In genomic region chr15:89179630-89179964, GRCm38 (mm10) we compare ENCODE assay signal across 8 mouse cellular contexts. TPM values are rescaled to one million over a fixed set of nuclear protein-coding genes. Genes with fewer than 3 reads are reported as not detected.
DNase-seq lines count a peak whose midpoint lies in the region; ATAC-seq and TF ChIP-seq lines count a peak whose summit lies in the region.

No protein-coding gene starts in this region.

- WGBS in heart, embryonic 13.5 days, result 5% methylated on average over 6 of the region's 6 CpGs
- 8% methylated on average over 6 of the region's 6 CpGs for WGBS in heart, embryonic 16.5 days

- H3K4me2 ChIP-seq in heart, embryonic 13.5 days, result peak overlapping the region; percentile 92
- H3K4me2 ChIP-seq in heart, embryonic 16.5 days (ENCODE audit: low read depth, low read length), result peak overlapping the region; percentile 72

- H3K9me3 ChIP-seq in heart, embryonic 13.5 days, result no peaks in the 10 kb centered on the region
- H3K9me3 ChIP-seq in G1E (replicated peaks), result peaks cover 7% of the 10 kb centered on the region
- H3K9me3 ChIP-seq in heart, embryonic 16.5 days (replicated peaks; ENCODE audit: control insufficient read depth, low read length), result no peaks in the 10 kb centered on the region

- ATAC-seq in heart, embryonic 13.5 days (ENCODE audit: extremely low read depth, insufficient number of reproducible peaks, low FRiP score, low TSS enrichment), result no peak
- ATAC-seq in G1E (ENCODE audit: extremely low read depth, insufficient number of reproducible peaks, low FRiP score, poor library complexity, severe bottlenecking), result no peak
- no peak for ATAC-seq in heart, embryonic 16.5 days (replicated peaks; ENCODE audit: extremely low read depth, insufficient read depth, low FRiP score)

- intact Hi-C loops in left cerebral cortex, postnatal 4 days (cut with DNase I), result no loop called here
- intact Hi-C loops in left cerebral cortex, postnatal 25 days (cut with DNase I), result no loop called here

- H3K4me3 ChIP-seq in heart, embryonic 13.5 days, result peak overlapping the region; percentile 82
- H3K4me3 ChIP-seq in G1E (ENCODE audit: low read depth, low read length), result peak overlapping the region; percentile 72; the same call in 1 of the 2 replicates
- peak overlapping the region; percentile 81 for H3K4me3 ChIP-seq in heart, embryonic 16.5 days (ENCODE audit: low read length)

- H3K36me3 ChIP-seq in heart, embryonic 13.5 days, result 0 out of 2 replicates have a peak, but pooled peaks cover 4% of the 10 kb centered on the region
- peaks cover 3% of the 10 kb centered on the region for H3K36me3 ChIP-seq in G1E (replicated peaks)
- no peaks in the 10 kb centered on the region for H3K36me3 ChIP-seq in heart, embryonic 16.5 days (ENCODE audit: control insufficient read depth, insufficient read depth)

- H3K4me1 ChIP-seq in heart, embryonic 13.5 days, result peaks cover 73% of the 10 kb centered on the region
- peaks cover 47% of the 10 kb centered on the region for H3K4me1 ChIP-seq in G1E (ENCODE audit: insufficient read depth, low read depth, low read length)
- peaks cover 64% of the 10 kb centered on the region for H3K4me1 ChIP-seq in heart, embryonic 16.5 days (ENCODE audit: control insufficient read depth, insufficient read depth, low read length)

- H3K27me3 ChIP-seq in heart, embryonic 13.5 days (replicated peaks), result no peaks in the 10 kb centered on the region
- H3K27me3 ChIP-seq in G1E (ENCODE audit: insufficient read depth, low read length), result peaks cover 25% of the 10 kb centered on the region
- no peaks in the 10 kb centered on the region for H3K27me3 ChIP-seq in heart, embryonic 16.5 days (ENCODE audit: control insufficient read depth, insufficient read depth, low read length)

- H3K27ac ChIP-seq in heart, embryonic 13.5 days (replicated peaks), result peak overlapping the region; percentile 95
- H3K27ac ChIP-seq in heart, embryonic 16.5 days (ENCODE audit: low read length), result peak overlapping the region; percentile 97

- H3K9ac ChIP-seq in heart, embryonic 13.5 days, result peak overlapping the region; percentile 96
- peak overlapping the region; percentile 90 for H3K9ac ChIP-seq in heart, embryonic 16.5 days (ENCODE audit: low read length)

- no peak for TF ChIP-seq CTCF in G1E (IDR thresholded peaks at IDR 0.05; ENCODE audit: low read depth, low read length)

- no peak for DNase-seq in heart, adult 18-20 months
- no peak for DNase-seq in G1E (ENCODE audit: low spot score)
- peak; percentile 16 for DNase-seq in mesoderm, embryonic 11.5 days (ENCODE audit: low read depth, low spot score)
- DNase-seq in T-cell, adult 2 months (ENCODE audit: low spot score), result no peak
- no peak for DNase-seq in left cerebral cortex, postnatal 4 days
- DNase-seq in left cerebral cortex, postnatal 25 days (ENCODE audit: low spot score in 2 of 2), result no peak

RNA-seq across cellular contexts. Expression of gene Plxnb2, which starts 1.0 kb away (rescaled TPM):
- 84.6 and 99.0 TPM in 2 replicates for polyA plus RNA-seq in heart, embryonic 13.5 days (2015; fragmentation: Nextera tagmentation; extraction: Ambion mirVana)
- 10 to 100 TPM; 76.7 to 83.5 TPM for total RNA-seq in heart, adult 18-20 months (2021)
- total RNA-seq in G1E (2014; fragmentation: Nextera tagmentation) (9.9 and 10.6 TPM in 2 replicates), G1E (2017) (1.8 and 3.1 TPM in 2 replicates)
- 15.5 and 17.6 TPM in 2 replicates for polyA plus RNA-seq in G1E (2012)
- 91.8 and 104 TPM in 2 replicates for polyA plus RNA-seq in heart, embryonic 16.5 days (2015; fragmentation: Nextera tagmentation; extraction: Ambion mirVana)
- total RNA-seq in left cerebral cortex, postnatal 4 days (2021), result 100 to 1,000 TPM; 100 TPM
- total RNA-seq in left cerebral cortex, postnatal 25 days (2021), result 10 to 100 TPM; 43.4 to 44.9 TPM

RNA-seq across cellular contexts. Expression of gene Dennd6b, which starts 16.7 kb away (rescaled TPM):
- polyA plus RNA-seq in heart, embryonic 13.5 days (2015; fragmentation: Nextera tagmentation; extraction: Ambion mirVana), result 17.4 and 17.9 TPM in 2 replicates
- total RNA-seq in heart, adult 18-20 months (2021), result 1 to 10 TPM; 8.3 to 9.6 TPM
- total RNA-seq in G1E (2014; fragmentation: Nextera tagmentation), result 3.5 and 4.0 TPM in 2 replicates
- 1.8 and 2.3 TPM in 2 replicates for total RNA-seq in G1E (2017)
- polyA plus RNA-seq in G1E (2012), result 7.3 and 7.6 TPM in 2 replicates
- 18.9 and 19.0 TPM in 2 replicates for polyA plus RNA-seq in heart, embryonic 16.5 days (2015; fragmentation: Nextera tagmentation; extraction: Ambion mirVana)
- total RNA-seq in left cerebral cortex, postnatal 4 days (2021), result 10 to 100 TPM; 46.6 to 49.4 TPM
- 10 to 100 TPM; 44.8 to 47.0 TPM for total RNA-seq in left cerebral cortex, postnatal 25 days (2021)

RNA-seq across cellular contexts. Expression of gene Mapk11, which starts 30.2 kb away (rescaled TPM):
- polyA plus RNA-seq in heart, embryonic 13.5 days (2015; fragmentation: Nextera tagmentation; extraction: Ambion mirVana), result 3.8 and 4.0 TPM in 2 replicates
- 1 to 10 TPM; 2.7 to 3.0 TPM for total RNA-seq in heart, adult 18-20 months (2021)
- total RNA-seq in G1E (2014; fragmentation: Nextera tagmentation) (not detected in 2 replicates), G1E (2017) (0.38 and 0.46 TPM in 2 replicates)
- polyA plus RNA-seq in G1E (2012), result 0.07 TPM in 1 of 2 replicates, not detected in the other
- 3.6 and 4.1 TPM in 2 replicates for polyA plus RNA-seq in heart, embryonic 16.5 days (2015; fragmentation: Nextera tagmentation; extraction: Ambion mirVana)
- total RNA-seq in left cerebral cortex, postnatal 4 days (2021), result 10 to 100 TPM; 34.4 to 36.6 TPM
- total RNA-seq in left cerebral cortex, postnatal 25 days (2021), result 10 to 100 TPM; 47.1 to 51.1 TPM

RNA-seq across cellular contexts. Expression of gene Ppp6r2, which starts 31.8 kb away (rescaled TPM):
- 20.5 and 20.8 TPM in 2 replicates for polyA plus RNA-seq in heart, embryonic 13.5 days (2015; fragmentation: Nextera tagmentation; extraction: Ambion mirVana)
- 10 to 100 TPM; 75.1 to 76.9 TPM for total RNA-seq in heart, adult 18-20 months (2021)
- total RNA-seq in G1E (2014; fragmentation: Nextera tagmentation) (47.6 and 65.5 TPM in 2 replicates), G1E (2017) (34.9 and 104 TPM in 2 replicates)
- 105 and 107 TPM in 2 replicates for polyA plus RNA-seq in G1E (2012)
- 18.2 and 21.3 TPM in 2 replicates for polyA plus RNA-seq in heart, embryonic 16.5 days (2015; fragmentation: Nextera tagmentation; extraction: Ambion mirVana)
- 100 to 1,000 TPM; 163 to 165 TPM for total RNA-seq in left cerebral cortex, postnatal 4 days (2021)
- 100 to 1,000 TPM; 148 to 149 TPM for total RNA-seq in left cerebral cortex, postnatal 25 days (2021)

RNA-seq across cellular contexts. Expression of gene Mapk12, which starts 39.1 kb away (rescaled TPM):
- 19.0 and 20.4 TPM in 2 replicates for polyA plus RNA-seq in heart, embryonic 13.5 days (2015; fragmentation: Nextera tagmentation; extraction: Ambion mirVana)
- 10 to 100 TPM; 24.4 to 24.8 TPM for total RNA-seq in heart, adult 18-20 months (2021)
- not detected in 2 replicates for total RNA-seq in G1E (2014; fragmentation: Nextera tagmentation)
- 0.16 TPM in 1 of 2 replicates, not detected in the other for total RNA-seq in G1E (2017)
- polyA plus RNA-seq in G1E (2012), result not detected in 2 replicates
- 17.7 and 18.4 TPM in 2 replicates for polyA plus RNA-seq in heart, embryonic 16.5 days (2015; fragmentation: Nextera tagmentation; extraction: Ambion mirVana)
- total RNA-seq in left cerebral cortex, postnatal 4 days (2021), result 1 to 10 TPM; 4.1 to 5.0 TPM
- total RNA-seq in left cerebral cortex, postnatal 25 days (2021), result 1 to 10 TPM; 5.9 to 7.6 TPM

Comparison
In these comparisons a context has a peak if more than half of its experiments do, and no peak if none do; other contexts are left out.
1. RNA of gene Dennd6b, which starts 16.7 kb away (total RNA-seq): 46.6 to 49.4 TPM in left cerebral cortex, postnatal 4 days and 44.8 to 47.0 TPM in left cerebral cortex, postnatal 25 days; 8.3 to 9.6 TPM in heart, adult 18-20 months and 1.8 to 4.0 TPM in G1E; every median in the first group is over 4 times any median in the second.
2. RNA of gene Mapk11, which starts 30.2 kb away (total RNA-seq): 47.1 to 51.1 TPM in left cerebral cortex, postnatal 25 days and 34.4 to 36.6 TPM in left cerebral cortex, postnatal 4 days; 2.7 to 3.0 TPM in heart, adult 18-20 months and 0.38 to 0.46 TPM in G1E; every median in the first group is over 4 times any median in the second.
3. Peak in every context shown above with its lines, with median percentiles within 50 percentile points of each other: H3K4me3 ChIP-seq.